Mouse (Mus musculus) lung, postnatal 25 days (tissue): ENCODE data around the gene Dhrs1.

Source experiments
- DNase-seq: peaks from one replicate; pipeline ENCODE4 v3.0.0; 2022; ENCODE audit warnings: low spot score

Gene Dhrs1

DNA sequence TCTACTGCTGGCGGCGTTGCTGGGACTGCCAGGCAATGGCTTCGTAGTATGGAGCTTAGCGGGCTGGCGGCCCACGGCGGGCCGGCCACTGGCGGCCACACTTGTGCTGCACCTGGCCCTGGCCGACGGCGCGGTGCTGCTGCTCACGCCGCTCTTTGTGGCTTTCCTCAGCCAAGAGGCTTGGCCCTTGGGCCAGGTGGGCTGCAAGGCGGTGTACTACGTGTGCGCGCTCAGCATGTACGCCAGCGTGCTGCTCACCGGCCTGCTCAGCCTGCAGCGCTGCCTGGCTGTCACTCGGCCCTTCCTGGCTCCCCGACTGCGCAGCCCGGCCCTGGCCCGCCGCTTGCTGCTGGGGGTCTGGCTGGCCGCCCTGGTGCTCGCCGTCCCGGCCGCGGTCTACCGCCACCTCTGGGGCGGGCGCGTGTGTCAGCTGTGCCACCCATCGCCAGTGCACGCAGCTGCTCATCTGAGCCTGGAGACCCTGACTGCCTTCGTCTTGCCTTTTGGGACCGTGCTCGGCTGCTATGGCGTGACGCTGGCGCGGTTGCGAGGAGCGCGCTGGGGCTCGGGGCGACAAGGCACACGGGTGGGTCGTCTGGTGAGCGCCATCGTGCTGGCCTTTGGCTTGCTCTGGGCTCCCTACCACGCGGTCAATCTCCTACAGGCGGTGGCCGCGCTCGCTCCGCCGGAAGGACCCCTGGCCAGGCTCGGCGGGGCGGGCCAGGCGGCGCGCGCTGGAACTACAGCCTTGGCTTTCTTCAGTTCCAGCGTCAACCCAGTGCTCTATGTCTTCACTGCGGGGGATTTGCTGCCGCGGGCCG lies 16.7 kb upstream of the Dhrs1 start:
- no peak for DNase-seq

- DNase-seq = no peak
Observed at GRCm38 (mm10) chr14:55761163-55761562, 15.7 kb upstream of the Dhrs1 start, which contains the start of gene Ltb4r2. Gene Ltb4r2 (plus strand): TSS chr14:55761428.

- peak; percentile 86 for DNase-seq
Observed at GRCm38 (mm10) chr14:55760156-55760555, 14.7 kb upstream of the Dhrs1 start.

- peak; percentile 63 for DNase-seq
Observed at GRCm38 (mm10) chr14:55758363-55758784, 12.9 kb upstream of the Dhrs1 start, which contains the start of gene Cideb. Gene Cideb (minus strand): TSS chr14:55758458.

DNA sequence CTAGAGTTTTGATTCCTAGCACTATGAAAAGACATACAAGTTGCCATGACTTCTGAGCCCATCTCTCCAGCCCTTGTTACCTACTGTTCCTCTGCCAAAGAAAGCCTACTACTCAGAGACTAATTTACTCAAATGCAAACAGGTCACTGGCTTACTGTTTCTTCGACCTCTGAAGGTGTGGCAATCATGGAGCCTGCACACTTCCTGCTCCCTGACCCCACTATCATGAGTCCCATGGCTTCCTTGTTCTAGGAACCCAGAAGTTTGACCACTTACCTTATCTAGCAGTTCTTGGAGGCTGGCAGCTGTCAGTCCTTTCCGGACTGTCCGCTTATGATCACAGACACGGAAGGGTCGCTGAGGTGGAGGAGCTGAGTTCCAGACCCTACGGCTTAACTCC lies 12.1 kb upstream of the Dhrs1 start:
- DNase-seq = no peak

- no peak for DNase-seq
Observed at GRCm38 (mm10) chr14:55747051-55747847, 1.8 kb upstream of the Dhrs1 start.

- DNase-seq = no peak
Observed at GRCm38 (mm10) chr14:55745861-55746237, 359 bp upstream of the Dhrs1 start.

DNA sequence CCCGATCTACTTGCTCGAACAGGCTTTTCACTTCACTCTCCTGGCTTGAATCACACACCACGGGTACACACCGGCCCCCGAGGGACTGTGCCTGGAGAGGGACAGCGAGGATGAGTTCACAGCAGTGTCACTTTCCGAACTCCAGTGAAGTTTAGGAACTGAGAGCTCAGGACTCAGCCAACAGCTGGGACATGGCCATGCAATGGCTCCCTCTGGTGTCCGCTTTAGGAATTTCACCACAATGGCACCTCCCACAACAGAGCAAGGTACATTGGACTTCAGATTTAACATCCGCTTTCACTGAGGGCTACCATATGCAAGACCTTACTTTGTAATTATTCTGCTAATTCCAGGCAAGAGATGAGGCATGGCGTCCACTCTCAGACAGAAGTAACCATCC lies 1.8 kb downstream of the Dhrs1 start:
- DNase-seq = peak; percentile 90

DNA sequence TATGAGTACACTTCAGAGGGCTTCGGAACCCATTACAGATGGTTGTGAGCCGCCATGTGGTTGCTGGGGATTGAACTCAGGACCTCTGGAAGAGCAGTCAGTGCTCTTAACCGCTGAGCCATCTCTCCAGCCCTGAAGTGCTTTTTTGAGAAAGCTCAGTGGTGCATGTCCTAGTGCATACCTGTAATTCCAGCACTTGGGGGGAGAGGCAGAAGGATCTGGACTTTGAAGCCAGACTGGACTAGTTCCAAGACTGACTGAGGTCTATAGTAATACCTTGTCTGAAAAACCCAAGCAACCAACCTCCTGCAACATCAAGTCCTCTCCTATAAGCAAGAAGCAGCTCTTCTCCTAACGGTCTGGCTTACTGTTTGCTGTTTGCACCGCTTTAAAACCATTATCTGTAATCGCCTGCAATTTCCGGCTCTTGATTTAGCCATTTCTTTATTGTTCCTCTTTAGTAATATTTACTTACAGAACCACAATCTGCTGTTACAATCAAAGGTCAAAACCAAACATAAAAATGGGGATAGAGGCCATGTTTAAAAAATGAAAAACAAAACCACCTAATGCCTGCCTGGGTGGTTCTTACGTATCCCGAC lies 8.3 kb downstream of the Dhrs1 start:
- DNase-seq = no peak

DNA sequence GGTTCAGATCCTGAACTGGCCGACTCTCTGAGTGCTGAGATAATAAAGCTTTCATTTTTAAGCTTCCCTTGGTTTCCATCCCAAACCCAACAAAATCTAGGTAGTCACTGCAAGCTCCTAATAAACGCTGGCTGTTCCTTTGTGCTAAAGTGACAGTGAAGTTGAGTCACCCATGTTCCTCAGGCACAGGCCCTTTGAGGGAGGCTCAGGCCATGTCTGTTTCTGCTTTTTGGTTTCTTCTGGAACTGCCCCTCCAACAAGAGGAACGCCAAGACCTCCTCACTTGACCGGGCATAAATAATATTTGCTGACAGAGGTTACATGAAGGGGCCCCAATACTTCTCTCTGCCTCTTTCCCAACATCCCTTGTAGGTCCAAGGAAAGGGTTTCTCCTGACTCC lies 9.7 kb downstream of the Dhrs1 start:
- no peak for DNase-seq

- no peak for DNase-seq
Observed at GRCm38 (mm10) chr14:55735334-55735733, 10.2 kb downstream of the Dhrs1 start.

DNA sequence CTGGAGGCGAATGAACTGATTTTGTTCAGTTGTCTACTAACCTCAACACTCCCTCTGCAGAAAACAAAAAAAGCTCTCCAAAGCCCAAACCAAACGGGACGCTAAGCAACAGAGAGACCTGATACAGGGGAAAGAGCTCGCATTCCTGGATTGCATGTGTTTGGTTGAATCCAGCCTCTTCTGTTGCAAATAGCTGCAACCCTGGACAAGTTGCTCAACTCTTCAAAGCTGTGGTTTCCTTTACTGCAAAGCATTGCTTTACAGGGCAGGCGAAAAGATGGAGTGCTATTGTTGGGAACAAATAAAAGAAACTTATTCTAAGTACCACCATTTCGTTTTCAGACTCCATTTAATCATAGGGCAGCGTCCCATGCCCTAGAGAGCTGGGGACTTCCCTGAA lies 10.6 kb downstream of the Dhrs1 start:
- no peak for DNase-seq

- DNase-seq = no peak
Observed at GRCm38 (mm10) chr14:55733889-55734288, 11.6 kb downstream of the Dhrs1 start.

DNA sequence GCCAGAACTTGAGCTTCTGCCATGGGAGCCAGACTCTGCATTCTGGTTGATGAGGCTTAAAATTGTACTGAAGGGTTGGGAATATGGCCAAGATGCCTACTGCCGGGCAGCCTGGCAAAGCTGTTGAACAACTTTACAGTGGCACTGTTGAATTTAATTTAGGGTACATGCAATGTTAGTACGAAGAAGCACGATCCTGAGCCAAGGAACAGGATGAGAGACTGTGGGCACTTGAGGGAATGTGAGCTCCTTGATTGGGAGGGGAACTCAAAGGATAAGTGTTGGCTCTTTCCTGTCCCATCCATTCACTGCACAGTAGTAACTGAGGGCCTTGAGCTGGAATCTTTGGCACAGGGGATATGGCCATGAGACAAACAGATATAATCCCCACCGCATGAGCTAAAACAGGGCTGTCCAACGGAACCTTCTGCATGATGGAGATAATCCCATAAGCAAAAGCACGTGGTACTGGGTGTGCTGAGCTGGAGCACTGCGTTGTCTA lies 14.9 kb downstream of the Dhrs1 start:
- DNase-seq = no peak

- no peak for DNase-seq
Observed at GRCm38 (mm10) chr14:55730116-55730515, 15.4 kb downstream of the Dhrs1 start.

DNA sequence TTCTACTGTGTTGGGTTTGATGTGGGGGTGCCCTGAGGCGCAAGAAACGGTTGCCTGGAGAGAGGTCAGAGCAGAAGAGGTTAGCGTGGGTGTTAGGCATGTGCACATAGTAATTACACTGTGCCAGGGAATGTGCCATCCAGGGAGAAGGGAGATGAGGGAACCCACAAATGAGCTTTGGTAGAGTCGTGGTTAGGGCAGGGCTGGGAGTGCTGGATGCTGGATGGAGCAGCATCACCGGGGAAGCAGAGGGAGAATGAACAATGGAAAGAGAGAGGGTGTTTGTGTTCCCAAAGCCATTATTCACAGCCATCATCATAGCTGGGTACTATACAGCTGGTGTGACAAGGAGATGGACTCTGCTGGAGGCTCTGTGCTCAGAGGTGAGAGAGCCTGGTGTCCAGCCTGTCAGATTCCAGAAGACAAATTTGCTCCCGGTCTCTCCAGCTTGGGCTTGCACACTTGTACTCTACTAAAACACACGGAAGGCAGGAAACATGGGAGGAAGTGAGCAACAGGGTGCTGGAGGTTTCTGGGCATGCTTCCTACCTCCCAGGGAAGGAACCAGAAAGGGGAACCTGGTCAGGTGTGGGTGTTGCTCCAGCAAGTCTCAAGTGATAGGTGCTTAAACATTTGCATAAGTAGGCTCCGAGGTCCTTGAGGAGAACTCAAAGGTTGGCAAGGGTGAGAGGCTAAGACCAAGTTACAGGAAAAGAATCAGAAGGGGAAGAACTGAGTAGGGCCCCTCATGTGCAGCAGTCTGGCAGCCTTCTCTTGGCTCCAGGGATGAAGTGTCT lies 17.4 kb downstream of the Dhrs1 start:
- peak; percentile 50 for DNase-seq

DNA sequence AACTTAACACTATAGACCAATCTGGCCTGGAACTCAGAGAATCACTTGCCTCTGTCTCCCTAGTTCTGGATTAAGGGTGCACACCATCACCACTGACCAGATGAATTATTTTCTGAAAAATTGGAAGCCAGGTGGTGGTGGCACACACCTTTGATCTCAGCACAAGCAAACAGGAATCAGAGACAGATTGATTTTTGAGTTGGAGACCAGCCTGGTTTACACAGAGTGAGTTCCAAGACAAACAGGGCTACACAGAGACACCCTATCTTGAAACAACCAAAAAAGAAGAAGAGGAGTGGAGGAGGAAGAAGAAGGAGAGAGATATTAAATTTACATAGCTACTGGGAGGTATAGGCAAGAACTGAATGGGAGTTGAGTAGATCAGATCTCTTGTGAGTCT lies 19.2 kb downstream of the Dhrs1 start:
- no peak for DNase-seq

DNA sequence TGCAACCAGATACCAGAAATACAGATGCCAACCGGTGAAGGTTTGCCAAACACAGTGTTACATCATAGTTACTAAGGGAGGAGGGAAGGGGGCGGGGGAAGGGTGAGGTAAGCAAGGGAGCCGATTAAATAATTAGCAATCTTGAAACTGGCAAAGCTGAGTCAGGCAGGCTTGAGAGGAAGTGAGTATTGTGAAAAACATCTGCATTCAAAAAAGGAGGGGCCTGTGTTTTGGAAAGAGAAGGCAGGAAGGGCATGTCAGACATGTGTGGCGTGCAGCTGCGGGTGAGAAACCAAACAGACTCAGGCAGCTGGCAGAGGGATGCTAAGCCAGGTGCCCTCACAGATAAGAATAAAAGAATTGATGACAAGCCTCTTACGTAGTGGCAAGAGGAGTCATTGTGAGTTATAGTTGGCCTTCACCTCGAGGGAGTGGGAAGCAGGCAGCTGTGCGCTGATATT lies 21.0 kb downstream of the Dhrs1 start:
- peak; percentile 82 for DNase-seq

- no peak for DNase-seq
Observed at GRCm38 (mm10) chr14:55723433-55723832, 22.1 kb downstream of the Dhrs1 start.

DNA sequence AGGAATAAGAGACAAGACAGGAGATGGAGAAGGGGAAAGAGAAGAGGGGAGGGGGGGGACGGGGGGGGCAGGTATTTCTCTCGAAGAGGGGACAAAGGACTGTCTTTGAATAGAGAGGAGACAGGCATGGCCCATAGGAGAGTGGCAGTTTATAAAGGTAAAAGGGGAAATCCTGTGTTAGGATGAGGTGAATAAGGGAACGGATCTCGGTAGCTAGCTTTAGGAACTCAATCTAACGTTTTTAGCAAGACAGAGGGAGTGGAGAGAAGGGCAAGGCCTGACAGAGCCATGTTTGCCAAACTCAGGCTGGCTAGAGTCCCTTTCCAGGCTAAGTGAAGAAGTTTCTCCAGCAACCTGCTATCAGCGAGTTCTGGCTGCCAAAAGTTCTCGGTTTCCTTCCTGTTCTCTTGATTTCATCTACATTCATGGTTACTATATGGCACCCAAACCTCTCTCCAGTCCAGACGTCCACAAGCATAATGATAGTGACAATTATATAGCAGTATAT lies 23.0 kb downstream of the Dhrs1 start:
- no peak for DNase-seq

GRCm38 (mm10) chr14:55721700-55722437 lies 23.6 kb downstream of the Dhrs1 start, which contains the start of gene Rabggta:
Gene Rabggta (minus strand): TSS chr14:55722263.
- peak; percentile 93 for DNase-seq
